Mouse (Mus musculus) cerebellum, adult 11 months (tissue): ENCODE data around the gene Plxna2.

Experiments used
- DNase-seq: peaks from one replicate; pipeline ENCODE4 v3.0.0; 2022

Plxna2 gene

DNA sequence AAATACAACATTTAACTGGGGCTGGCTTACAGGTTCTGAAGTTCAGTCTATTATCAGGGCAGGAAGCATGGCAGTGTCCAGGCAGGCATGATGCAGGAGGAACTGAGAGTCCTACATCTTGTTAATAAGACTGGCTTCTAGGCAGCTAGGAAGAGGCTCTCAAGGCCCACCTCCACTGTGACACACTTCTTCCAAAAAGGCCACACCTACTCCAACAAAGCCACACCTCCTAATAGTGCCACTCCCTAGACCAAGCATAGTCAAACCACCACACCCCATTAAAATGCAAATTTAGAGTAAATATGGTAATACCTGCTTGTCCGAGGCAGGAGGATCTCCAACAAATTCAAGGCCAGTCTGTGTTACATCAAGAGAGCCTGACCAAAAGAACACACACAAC, 156.7 kb downstream of the Plxna2 start:
- no peak for DNase-seq

GRCm38 (mm10) chr1:194775656-194776374, 157.8 kb downstream of the Plxna2 start:
- no peak for DNase-seq

DNA sequence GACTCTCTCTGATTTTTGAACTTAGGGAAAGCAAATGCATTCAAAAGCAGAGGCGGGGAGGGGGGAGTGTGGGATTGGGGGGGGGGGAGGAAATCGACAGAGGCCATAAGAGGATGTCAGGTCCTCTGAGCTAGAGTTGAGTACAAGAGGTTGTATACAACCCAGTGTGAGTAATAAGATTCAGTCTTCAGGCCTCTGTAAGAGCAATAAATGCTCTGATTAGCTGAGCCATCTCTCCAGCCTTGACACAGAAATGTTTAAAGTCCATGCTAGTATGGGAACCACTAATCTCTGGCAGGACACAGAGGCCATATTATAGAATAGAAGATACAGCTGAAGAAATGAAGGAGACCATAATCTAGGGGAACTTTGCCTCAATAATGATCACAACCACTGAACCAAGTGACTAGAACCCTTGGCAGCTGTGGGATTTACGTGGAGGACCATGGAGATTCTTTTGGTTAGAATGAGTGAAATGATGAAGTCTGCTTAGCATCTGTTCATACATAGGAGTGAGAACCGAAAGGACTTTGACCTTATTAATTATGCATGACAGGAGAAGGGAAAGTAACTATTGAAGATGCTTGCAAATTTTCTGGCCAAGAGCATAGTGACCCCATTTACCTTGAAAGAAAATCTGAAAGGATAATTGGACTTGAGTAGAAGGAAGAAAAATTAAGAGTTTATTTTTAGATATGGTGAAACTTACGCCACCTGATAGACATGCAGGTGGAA, 158.7 kb downstream of the Plxna2 start:
- DNase-seq = no peak

DNA sequence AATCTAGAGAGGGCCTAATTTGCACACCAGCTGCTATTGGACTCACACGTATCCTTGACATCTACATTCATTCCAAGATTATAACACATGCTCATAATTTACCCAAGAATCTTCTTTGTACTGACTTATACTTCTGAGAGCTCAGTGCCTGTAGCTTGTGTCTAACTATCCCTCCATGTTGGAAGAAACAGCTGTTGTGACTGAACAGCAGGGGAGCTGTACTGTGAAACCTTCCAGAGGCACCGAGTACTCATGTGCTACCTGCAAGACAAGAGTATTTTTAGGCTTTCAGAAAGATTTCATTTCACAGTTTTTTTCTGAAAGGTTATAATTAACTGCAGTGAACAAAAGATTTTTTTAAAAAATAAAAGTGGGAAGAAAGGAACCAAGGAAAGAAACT, 159.6 kb downstream of the Plxna2 start:
- DNase-seq = no peak

GRCm38 (mm10) chr1:194780392-194780791, 162.4 kb downstream of the Plxna2 start:
- no peak for DNase-seq

DNA sequence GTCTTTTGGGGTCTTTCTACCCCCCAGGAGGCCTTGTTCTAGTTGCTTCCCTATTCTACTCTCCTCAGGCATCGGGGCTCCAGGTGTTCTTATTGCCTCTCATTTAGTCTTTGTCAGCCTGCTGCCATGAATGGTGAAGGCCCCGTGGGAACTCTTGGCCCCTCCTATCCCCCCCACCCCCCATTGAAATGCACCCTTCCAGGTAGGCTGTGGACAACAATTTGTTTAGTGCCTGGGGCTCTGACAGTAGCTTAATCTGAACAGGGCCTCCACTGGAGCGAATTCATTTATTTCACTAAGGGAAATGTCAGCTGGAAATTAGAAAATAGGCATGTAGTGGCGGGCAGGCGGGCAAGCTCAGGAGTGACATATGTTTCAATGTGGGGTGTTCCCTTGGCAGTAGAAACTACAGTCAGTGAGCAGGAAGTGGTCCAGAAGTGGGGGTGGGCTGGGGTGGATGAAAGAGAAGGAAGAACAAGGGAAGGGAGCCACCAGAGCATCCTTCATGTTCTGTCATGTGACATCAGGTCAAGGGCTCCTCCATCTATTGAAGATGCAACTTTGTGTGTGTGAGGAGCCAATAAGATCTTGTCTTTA, 162.9 kb downstream of the Plxna2 start:
- DNase-seq = no peak

DNA sequence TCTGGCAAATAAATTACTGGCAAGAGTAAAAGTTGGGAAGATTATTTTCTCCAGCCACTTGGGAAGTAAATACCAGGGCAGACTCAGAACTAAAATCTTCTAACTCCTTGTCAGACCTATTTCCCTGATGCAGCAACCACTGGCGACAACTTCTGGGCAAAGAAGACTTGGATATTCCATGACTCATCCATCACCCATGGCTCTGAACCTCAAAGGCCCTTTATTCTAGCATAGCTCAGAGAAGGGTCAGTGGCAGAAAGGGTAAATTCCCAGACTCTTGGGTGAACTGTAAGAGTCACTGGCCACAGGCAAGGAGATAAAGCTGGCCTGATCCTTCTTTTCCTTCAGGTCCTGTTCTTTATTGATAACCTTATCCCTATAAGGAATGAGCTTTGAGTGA, 163.5 kb downstream of the Plxna2 start:
- no peak for DNase-seq

GRCm38 (mm10) chr1:194782325-194782724, 164.3 kb downstream of the Plxna2 start:
- DNase-seq = no peak

GRCm38 (mm10) chr1:194787626-194788025, 169.6 kb downstream of the Plxna2 start:
- no peak for DNase-seq

DNA sequence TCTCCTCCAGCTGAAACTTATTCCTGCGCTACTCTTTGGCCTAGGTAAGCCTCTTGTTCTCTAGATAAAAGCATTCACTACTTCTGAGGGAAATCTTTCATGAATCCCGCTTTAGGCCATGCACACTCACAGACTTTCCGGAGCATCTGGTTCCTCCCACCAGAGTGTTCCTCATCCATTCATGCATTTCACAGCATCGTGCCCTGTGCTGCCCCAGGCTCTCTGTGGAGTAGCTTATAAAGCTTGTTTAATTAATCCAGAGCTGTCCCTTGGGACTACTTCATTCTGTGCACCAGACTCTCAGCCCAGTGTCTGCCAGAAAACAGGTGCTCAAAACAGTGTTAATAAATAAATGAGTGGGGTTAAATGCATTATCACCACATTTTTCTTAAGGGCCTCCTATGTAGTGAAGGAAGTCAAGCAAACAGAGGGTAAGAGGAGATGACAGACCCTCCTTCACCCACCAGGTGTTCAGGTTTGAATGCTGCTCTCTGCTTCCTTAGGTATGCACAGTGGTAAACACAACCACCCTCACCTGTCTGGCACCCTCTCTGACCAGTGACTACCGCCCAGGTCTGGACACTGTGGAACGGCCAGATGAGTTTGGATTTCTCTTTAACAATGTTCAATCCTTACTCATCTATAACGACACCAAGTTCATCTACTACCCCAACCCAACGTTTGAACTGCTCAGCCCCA, 175.4 kb downstream of the Plxna2 start:
- DNase-seq = no peak

GRCm38 (mm10) chr1:194795316-194795715, 177.3 kb downstream of the Plxna2 start:
- no peak for DNase-seq

DNA sequence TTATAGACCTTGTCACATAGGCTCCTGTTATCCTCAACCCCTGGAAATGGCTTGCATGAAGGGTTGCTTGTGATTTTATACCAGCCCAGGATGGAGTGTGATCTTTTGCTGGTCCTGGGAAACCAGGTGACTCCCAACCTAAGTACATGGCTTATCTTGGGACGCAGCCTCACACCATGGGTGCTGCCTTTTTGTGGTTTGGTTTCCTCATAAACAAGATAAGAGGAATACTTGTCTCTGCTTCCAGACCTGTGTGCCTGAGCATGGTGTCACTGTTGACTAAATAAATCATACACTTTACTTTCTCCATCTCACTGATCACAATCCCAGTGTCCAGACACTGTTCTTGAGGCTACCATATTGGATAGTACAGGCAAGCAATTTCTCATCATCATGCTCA, 179.8 kb downstream of the Plxna2 start:
- DNase-seq = no peak

DNA sequence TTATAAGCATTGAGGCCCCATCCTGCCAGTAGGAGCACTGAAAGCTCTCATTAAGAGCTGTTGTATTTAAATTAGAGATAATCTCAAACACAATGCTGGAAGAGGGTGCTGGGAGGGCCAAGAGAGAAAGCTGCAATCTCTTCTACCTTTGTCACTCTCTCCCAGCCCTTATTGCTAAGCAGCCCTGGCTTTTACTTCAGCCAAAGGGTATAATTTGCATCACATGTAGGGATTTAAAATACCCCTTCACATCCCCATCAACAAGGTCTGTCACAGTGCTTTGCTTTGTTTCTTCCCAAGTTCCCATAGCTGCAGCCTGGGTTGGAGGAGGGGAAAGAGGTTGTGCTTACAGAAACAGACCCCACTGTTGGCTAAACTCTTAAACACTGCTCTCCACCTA, 180.5 kb downstream of the Plxna2 start:
- DNase-seq = no peak

DNA sequence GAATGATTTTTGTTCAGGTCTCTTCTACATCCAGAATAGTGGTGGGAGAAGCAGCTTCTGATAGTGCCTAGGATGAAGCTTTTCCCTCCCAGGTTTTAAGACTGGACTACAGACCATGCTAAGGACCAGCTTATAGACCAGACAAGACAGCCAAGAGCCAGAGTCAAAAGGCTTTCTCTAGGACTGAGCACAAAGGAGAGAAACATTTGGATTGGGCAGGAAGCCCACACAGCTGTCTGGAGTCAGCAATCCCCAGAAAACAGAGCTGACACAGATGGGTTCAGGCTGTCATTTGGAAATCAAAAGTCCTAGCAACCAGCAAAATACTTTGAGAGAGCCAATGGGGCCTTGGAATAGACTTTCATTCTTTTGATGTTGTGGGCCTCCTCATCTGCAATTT, 190.2 kb downstream of the Plxna2 start:
- DNase-seq = no peak

DNA sequence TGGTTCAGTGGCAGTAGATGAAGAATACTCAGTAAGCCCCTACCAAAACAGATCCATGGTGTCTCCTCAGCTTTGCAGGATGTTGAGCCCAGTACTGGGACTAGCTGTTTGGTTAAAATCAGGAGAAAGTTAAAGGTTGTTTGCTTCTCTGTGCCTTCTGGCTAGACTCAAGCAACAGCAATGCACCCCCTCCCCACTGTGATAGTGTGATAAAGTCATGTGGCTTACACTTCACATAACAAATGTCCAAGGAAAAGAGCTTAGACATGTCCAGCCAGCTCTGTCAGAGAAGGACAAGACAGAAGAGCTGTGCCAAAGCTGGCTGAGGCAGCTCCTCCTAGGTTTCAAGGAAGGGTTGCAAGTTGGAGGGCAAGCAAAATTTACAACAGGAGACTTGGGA, 190.7 kb downstream of the Plxna2 start:
- DNase-seq = no peak

DNA sequence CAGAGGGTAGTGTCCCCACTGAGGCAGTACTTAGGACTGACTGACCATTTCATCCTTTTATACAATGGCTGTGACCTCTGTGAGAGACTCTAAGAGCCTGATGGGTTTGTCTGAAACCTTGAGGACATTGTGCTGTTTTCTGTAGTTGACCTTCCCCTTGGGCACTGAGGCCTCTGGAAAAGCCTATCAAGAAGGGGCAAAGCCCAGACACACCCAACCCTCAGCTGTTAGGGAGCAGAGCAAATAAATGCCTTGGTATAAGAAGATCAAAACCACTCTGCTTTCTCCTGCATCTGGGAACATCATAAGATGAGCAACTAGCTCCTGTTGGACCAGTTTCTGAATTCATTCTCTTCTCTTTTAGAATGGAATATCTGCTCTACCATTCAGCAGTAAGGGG, 191.6 kb downstream of the Plxna2 start:
- DNase-seq = no peak

DNA sequence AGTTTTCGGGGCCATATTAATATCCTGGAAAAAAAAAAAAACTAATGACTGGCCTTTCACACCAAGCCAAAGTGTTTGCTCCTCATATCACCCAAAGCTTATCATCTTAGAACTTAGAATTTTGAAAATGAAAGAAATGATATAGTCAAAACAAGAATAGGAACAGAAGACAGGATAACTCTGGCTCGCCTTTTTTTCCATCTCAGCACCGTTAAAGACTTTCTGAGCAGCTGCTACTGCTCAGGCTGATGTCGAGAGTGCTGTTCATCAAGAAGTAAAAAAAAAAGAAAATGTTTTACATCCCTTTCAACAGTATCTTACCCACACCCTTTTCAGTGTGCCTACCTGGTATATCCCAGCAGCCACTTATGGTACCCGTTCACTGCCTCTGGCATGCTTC, 196.2 kb downstream of the Plxna2 start:
- DNase-seq = no peak

GRCm38 (mm10) chr1:194815547-194815946, 197.5 kb downstream of the Plxna2 start:
- no peak for DNase-seq

GRCm38 (mm10) chr1:194816913-194817312, 198.9 kb downstream of the Plxna2 start:
- DNase-seq = peak; percentile 57

GRCm38 (mm10) chr1:194820953-194821352, 202.9 kb downstream of the Plxna2 start:
- DNase-seq = no peak

- DNase-seq = no peak
These were observed 203.7 kb downstream of the Plxna2 start for GRCm38 (mm10) chr1:194821721-194822120.

GRCm38 (mm10) chr1:194828316-194828715, 210.3 kb downstream of the Plxna2 start:
- no peak for DNase-seq

GRCm38 (mm10) chr1:194835238-194835637, 217.2 kb downstream of the Plxna2 start:
- no peak for DNase-seq

DNA sequence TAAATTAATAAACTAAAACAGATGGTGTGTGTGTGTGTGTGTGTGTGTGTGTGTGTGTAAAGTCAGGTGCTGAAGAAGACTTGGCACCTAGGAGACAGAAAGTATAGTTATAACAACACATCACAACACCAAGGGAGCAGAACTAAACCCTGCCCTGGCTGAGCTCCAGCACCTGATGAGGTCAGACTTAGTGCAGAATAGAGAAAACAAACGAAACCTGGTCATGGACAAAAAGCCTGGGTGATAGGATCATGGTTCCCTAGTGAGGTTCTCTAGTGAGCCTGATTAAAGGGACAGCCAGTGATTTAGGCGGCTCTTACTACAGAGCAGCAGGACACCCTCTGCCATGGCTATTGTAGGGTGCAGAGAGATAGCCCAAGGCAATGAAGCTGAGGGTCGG, 218.2 kb downstream of the Plxna2 start:
- DNase-seq = no peak
